Comparison of ENCODE assay signal across 20 mouse cellular contexts in genomic region chr8:81586783-81587182, GRCm38 (mm10).
"Had no signal": no experiment of that assay in that cellular context is flagged by ENCODE, and none has a peak within 500 bp of the region (broad histone marks: within the 10 kb centered on the region; RNA-seq: fewer than 3 reads in every experiment).

No protein-coding gene starts in this region.

- H3K36me3 ChIP-seq: midbrain, embryonic 12.5 days; midbrain, embryonic 15.5 days; neural tube, embryonic 13.5 days had no signal

- H3K4me3 ChIP-seq: layer of hippocampus, adult 2 months; left cerebral cortex, adult 2 months; midbrain, embryonic 12.5 days; midbrain, embryonic 15.5 days; neural tube, embryonic 13.5 days had no signal

- H3K9ac ChIP-seq: liver, embryonic 14.5 days; liver, postnatal 0 days; lung, embryonic 14.5 days; midbrain, embryonic 12.5 days; midbrain, embryonic 15.5 days; neural tube, embryonic 13.5 days had no signal

- H3K9me3 ChIP-seq: midbrain, embryonic 12.5 days; midbrain, embryonic 15.5 days; neural tube, embryonic 13.5 days had no signal

- H3K27ac ChIP-seq: kidney, postnatal 0 days; layer of hippocampus, adult 2 months; left cerebral cortex, adult 2 months; liver, embryonic 14.5 days; midbrain, embryonic 12.5 days; midbrain, embryonic 15.5 days; neural tube, embryonic 13.5 days; stomach, postnatal 0 days had no signal

- ATAC-seq: intestine, postnatal 0 days; liver, postnatal 0 days; midbrain, embryonic 15.5 days had no signal

- H3K27me3 ChIP-seq: midbrain, embryonic 12.5 days; midbrain, embryonic 15.5 days; neural tube, embryonic 13.5 days had no signal

- DNase-seq: kidney, adult 2 months; kidney, postnatal 25 days; layer of hippocampus, adult 9-11 months; liver, postnatal 0 days; lung, embryonic 14.5 days; lung, postnatal 10 days; lung, postnatal 36 days; retina, postnatal 1 day; right cerebral cortex, postnatal 25 days; thymus, adult 2 months; thymus, postnatal 14 days had no signal

- H3K4me1 ChIP-seq: midbrain, embryonic 12.5 days; midbrain, embryonic 15.5 days; neural tube, embryonic 13.5 days had no signal

- H3K4me2 ChIP-seq: lung, embryonic 14.5 days; midbrain, embryonic 12.5 days; midbrain, embryonic 15.5 days; neural tube, embryonic 13.5 days had no signal
